Mouse (Mus musculus) intestine, embryonic 16.5 days (tissue): ENCODE measurements around the gene Trio. TPM values are rescaled to one million over a fixed set of nuclear protein-coding genes. Genes with fewer than 3 reads are reported as not detected.

Experiments used
- ATAC-seq: fragments of 200-750 bp; cut with Nextera tagmentation; 2 replicates; pipeline ENCODE4 v1.8.0; 2017; ENCODE audit warnings: moderate TSS enrichment, moderate library complexity
- H3K27ac ChIP-seq: fragments of 300-500 bp; sonication (generic); 2 replicates; pipeline ENCODE4 v1.5.1; 2014; ENCODE audit warnings: mild to moderate bottlenecking, low read length
- H3K27me3 ChIP-seq: fragments of 300-500 bp; sonication (generic); replicated peaks from 2 replicates; pipeline ENCODE4 v1.6.1; 2014; ENCODE audit warnings: low read length, control low read depth, mixed read lengths; ENCODE audit not compliant: control insufficient read depth, insufficient read depth
- H3K36me3 ChIP-seq: fragments of 300-500 bp; sonication (generic); 2 replicates; pipeline ENCODE4 v1.6.1; 2014; ENCODE audit warnings: low read length, control low read depth; ENCODE audit not compliant: control insufficient read depth, insufficient read depth
- H3K4me1 ChIP-seq: fragments of 300-500 bp; sonication (generic); 2 replicates; pipeline ENCODE4 v1.6.1; 2014; ENCODE audit warnings: low read length, control low read depth, mixed read lengths; ENCODE audit not compliant: control insufficient read depth, insufficient read depth
- H3K4me2 ChIP-seq: fragments of 300-500 bp; sonication (generic); 2 replicates; pipeline ENCODE4 v1.6.1; 2014; ENCODE audit warnings: low read depth, low read length, control low read depth
- H3K4me3 ChIP-seq: fragments of 300-500 bp; sonication (generic); 2 replicates; pipeline ENCODE4 v1.5.1; 2014; ENCODE audit warnings: mild to moderate bottlenecking, low read length
- H3K9ac ChIP-seq: fragments of 300-500 bp; sonication (generic); 2 replicates; pipeline ENCODE4 v1.6.1; 2014; ENCODE audit warnings: low read depth, low read length
- H3K9me3 ChIP-seq: fragments of 300-500 bp; sonication (generic); 2 replicates; pipeline ENCODE4 v1.6.1; 2016; ENCODE audit warnings: low read length, control low read depth; ENCODE audit not compliant: control insufficient read depth
- WGBS: fragments of 180-500 bp; shearing (Covaris S2); extraction: QIAGEN DNeasy Blood & Tissue Kit; methylation state at CpG from one replicate; pipeline ENCODE4 v1.1.7; 2014; 5-methylcytosine and 5-hydroxymethylcytosine counted together
- polyA plus RNA-seq: library from polyadenylated mRNA; unstranded; fragments of >200 nt; fragmentation: Nextera tagmentation; extraction: Ambion mirVana; gene quantifications from 2 replicates; pipeline ENCODE4 v1.2.1, GENCODE M21; 2015

The Trio gene
- polyA plus RNA-seq, 1 experiment from 2014 or later, result 13.4 TPM

DNA sequence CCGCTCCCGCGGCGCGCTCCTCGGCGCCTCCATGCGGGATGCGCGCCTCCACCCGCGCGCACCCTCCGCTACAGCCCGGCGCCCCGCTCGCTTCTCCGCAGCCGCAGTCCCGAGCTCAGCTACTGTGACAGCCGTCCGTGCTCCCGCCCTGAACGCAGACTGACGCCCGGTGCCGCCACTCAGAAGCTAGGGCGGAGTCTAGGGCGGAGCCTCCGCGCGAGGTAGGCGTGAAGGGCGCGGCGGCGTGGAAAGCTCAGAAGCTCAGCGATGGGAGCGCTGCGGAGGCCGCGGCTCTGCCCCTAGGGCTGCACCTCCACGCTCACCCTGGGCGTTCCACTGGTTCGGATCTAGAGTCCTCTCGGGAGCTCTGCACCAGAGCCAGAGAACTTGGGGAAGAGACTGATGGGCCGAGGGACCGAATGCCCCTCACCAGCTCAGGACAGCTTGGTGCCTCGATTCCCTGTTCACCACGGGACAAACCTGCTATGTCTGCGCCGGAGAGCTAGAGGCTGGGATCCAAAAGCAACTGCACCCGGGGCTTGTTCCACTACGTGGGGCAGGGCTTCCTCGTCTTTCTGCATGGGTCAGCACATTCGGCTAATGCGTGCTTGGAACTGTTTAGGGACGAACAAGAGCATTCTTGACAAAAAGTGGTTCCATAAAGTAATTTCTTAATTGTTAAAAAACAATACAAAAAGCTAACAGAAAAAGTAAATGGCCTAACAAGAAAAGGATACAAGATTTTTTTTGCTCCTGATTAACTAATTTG lies 344.0 kb downstream of the Trio start, which contains the start of gene Otulinl:
Otulinl (minus strand) TSS at position 161 of the 769 bp plus-strand sequence.
- Histone ChIP-seq H3K4me2 (peak within 1 kb of the TSS; percentile 91), H3K4me1 (peaks cover 7% of the 10 kb centered on the region), H3K36me3 (no peaks in the 10 kb centered on the region), H3K4me3 (peak within 1 kb of the TSS; percentile 72), H3K27ac (peak within 1 kb of the TSS; percentile 62; the same call in 1 of the 2 replicates), H3K27me3 (no peaks in the 10 kb centered on the region), H3K9me3 (no peaks in the 10 kb centered on the region), H3K9ac (peak within 1 kb of the TSS; percentile 76)
- peak; percentile 100 for ATAC-seq
- 1% methylated on average over 59 of the region's 59 CpGs for whole genome bisulfite sequencing

DNA sequence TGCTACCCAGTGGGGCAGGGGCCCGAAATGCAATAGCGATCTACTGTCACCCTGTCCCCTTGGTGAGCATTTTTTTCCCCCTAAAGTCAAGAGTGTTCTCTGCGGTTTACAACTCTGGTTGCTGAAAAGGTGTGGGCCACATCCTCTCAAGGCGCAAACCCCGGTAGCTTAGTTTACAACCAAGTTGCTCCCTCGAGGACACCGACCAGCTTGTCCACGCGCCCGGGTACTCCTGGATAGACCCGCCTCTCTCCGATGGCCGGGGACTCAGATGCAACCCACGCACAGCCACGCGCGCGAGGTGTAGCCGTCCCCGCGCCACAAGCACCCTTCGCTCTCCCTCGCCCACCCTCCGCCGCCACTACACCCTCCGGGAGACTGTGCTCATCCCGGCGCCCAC lies 344.7 kb downstream of the Trio start:
- peak overlapping the region; percentile 76 for H3K9ac ChIP-seq
- H3K9me3 ChIP-seq, result no peaks in the 10 kb centered on the region
- H3K27me3 ChIP-seq, result no peaks in the 10 kb centered on the region
- no peaks in the 10 kb centered on the region for H3K36me3 ChIP-seq
- H3K4me3 ChIP-seq, result peak overlapping the region; percentile 72
- no peak overlapping the region for H3K27ac ChIP-seq
- ATAC-seq, result peak; percentile 42; the same call in 1 of the 2 replicates
- WGBS, result 2% methylated on average over 28 of the region's 28 CpGs
- peaks cover 7% of the 10 kb centered on the region for H3K4me1 ChIP-seq
- peak overlapping the region; percentile 91 for H3K4me2 ChIP-seq

Other genes with a start within 250 kb of the Trio start
- gene Dnah5, start 177.9 kb upstream of the Trio start, polyA plus RNA-seq, result 0.01 TPM in 2 replicates